Mouse (Mus musculus) large intestine, adult 2 months (tissue): Measurements from ENCODE around the gene Srgap3. TPM values are rescaled to one million over a fixed set of nuclear protein-coding genes. Genes with fewer than 3 reads are reported as not detected.

Experiments
- DNase-seq: peaks from one replicate; pipeline ENCODE4 v3.0.0-alpha.2; 2012; ENCODE audit warnings: low read depth, low spot score
- WGBS: fragments of 180-500 bp; shearing (Covaris S2); methylation state at CpG from one replicate; pipeline ENCODE4 v1.1.7; 2018; 5-methylcytosine and 5-hydroxymethylcytosine counted together
- polyA plus RNA-seq: library from polyadenylated mRNA; depleted of rRNA; stranded (reverse); fragments of >200 nt; gene quantifications from 2 replicates; pipeline ENCODE4 v1.2.3, GENCODE M21; 2012

The Srgap3 gene
- polyA plus RNA-seq, 1 experiment = 0.71 TPM

- no peak for DNase-seq
- 95% methylated on average over 8 of the region's 8 CpGs for WGBS
Observed at GRCm38 (mm10) chr6:112920619-112921195, 26.4 kb downstream of the Srgap3 start.

DNA sequence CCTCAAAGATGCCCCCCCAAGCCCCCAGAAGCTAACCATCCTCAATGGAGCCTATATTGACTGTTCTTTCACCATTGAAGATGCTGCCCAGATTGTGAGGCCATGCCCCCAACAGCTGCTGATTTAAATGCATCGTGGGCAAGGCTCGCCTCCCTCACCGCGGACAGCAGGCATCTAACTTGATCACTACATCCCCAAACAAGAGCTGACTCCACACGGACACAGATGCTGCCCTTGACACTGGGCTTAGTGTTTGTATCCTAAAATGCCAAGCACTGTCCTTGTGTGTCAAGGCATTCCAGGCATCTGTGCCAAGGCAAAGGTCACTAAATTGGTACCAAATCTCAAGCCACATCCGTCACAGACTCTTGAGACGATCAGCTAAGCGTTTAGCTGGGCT, 29.3 kb downstream of the Srgap3 start:
- DNase-seq = no peak
- 91% methylated on average over 8 of the region's 8 CpGs for WGBS

DNA sequence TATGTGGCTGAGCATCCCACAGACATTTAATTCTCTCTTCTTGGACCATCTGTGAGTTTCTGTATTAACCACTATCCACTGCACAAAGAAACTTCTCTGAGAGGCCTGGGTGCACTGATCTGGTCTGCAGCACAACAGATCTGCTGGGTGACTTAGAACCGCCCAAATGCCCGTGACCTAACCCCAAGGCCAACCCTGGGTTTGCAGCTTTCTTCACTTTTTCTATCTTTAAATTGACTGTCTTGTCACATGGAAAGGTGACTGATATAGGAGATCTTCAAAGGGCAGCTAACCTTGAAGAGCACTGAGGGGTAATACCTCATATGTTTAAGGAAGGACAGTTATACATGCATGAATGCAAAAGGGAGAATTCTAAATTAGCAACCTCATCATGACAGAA, 30.8 kb downstream of the Srgap3 start:
- WGBS = 96% methylated on average over 2 of the region's 2 CpGs
- DNase-seq = no peak

- no peak for DNase-seq
- 82% methylated on average over 5 of the region's 5 CpGs for WGBS
Observed at GRCm38 (mm10) chr6:112912552-112912951, 34.5 kb downstream of the Srgap3 start.

DNA sequence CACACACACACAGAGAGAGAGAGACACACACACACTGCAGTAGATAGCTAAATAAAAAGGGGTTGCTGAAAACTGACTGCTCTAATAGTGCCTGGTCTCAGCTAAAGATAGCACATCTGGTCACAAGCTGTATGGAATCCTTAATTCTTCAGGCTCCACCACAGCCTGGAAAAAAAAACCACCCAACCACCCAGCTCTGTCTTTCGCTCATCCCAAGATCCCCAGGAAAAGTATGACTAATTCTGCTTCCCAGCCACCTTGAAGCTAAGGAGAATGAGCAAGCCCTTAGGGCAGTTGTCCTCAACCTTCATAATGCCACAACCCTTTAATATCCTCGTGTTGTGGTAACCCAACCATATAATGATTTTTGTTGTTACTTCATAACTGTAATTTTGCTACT, 37.4 kb downstream of the Srgap3 start:
- WGBS = 82% methylated on average over 2 of the region's 2 CpGs
- no peak for DNase-seq

DNA sequence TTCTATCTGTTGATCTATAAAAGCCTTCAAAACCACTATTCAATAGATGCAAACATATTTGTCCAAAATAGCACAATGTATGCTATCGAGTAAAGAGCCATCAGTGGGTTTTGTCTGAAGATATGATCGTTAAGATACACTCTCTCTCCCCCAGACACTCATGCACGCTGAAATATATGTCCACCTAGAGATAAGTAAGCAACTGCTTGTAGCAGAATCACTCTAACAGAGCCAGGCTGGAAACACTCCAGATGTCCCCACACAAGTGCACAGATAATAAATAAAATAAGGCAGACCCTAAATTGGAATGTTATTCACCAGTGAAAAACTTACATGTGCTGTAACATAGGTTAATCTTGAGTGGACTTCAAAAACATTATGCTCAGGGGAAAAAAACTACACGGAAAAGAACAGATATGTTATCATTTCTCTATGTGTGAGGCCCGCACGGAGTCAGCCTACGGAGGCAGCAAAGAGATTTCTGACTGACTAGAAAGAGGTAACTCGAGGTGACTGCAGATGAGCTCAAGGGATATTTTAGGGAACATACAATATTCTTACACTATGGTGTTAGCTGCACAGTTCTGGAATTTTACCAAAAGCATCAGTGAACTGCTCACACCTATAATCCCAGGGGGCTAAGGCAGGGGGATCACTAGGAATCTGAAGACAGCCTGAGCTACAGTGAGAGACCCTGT, 39.0 kb downstream of the Srgap3 start:
- 84% methylated on average over 8 of the region's 8 CpGs for WGBS
- no peak for DNase-seq

- 94% methylated on average over 5 of the region's 5 CpGs for WGBS
Observed at GRCm38 (mm10) chr6:112903796-112904195, 43.3 kb downstream of the Srgap3 start.

GRCm38 (mm10) chr6:112903226-112903625, 43.8 kb downstream of the Srgap3 start:
- 61% methylated on average over 7 of the region's 7 CpGs for WGBS

More at GRCm38 (mm10) chr6:112903796-112904195, 43.3 kb downstream of the Srgap3 start:
- no peak for DNase-seq

DNA sequence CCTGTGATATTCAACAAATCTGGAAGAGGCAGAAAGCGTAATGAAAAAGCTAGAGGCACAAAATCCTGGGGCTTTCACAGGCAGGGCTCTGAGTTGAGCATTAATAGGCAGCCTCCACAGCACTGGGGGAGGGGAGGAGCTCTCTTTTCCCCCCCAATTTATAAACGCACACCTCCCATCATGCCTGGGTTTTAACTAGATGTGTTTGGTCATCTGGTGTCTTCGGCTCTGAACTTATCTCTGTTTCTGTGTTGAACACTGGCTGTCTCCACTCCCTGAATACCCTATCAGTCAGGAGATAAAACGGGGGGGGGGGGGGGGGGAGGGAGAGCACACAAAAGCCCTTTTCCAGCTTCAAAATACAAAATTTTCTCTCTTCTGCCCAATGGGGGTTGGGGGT, 44.3 kb downstream of the Srgap3 start:
- WGBS = 48% methylated on average over 4 of the region's 4 CpGs
- no peak for DNase-seq

More at GRCm38 (mm10) chr6:112903226-112903625, 43.8 kb downstream of the Srgap3 start:
- no peak for DNase-seq

- DNase-seq = no peak
- WGBS = 97% methylated on average over 6 of the region's 6 CpGs
Observed at GRCm38 (mm10) chr6:112900306-112900705, 46.8 kb downstream of the Srgap3 start.

GRCm38 (mm10) chr6:112899711-112900110, 47.4 kb downstream of the Srgap3 start:
- DNase-seq = no peak
- WGBS = 72% methylated on average over 1 of the region's 1 CpGs

DNA sequence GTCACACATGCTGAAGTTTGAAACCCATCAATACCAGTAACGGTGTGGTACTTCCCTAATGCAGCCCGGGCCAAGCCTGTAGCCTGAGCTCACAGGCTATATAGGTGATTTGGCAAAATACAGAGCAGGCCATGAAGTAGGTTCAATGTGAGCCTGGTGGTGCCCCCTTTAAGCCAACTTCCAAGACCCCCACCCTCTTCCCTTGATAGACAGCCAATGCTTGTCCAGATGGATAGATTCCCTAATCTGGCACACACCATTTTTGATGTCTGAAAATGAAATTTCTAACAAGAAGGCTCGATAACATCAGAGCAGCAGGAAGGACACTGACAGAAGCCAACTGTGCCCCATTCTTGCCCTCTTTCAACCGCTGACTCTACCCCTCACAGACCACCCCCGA, 47.8 kb downstream of the Srgap3 start:
- WGBS = 95% methylated on average over 5 of the region's 5 CpGs
- no peak for DNase-seq

DNA sequence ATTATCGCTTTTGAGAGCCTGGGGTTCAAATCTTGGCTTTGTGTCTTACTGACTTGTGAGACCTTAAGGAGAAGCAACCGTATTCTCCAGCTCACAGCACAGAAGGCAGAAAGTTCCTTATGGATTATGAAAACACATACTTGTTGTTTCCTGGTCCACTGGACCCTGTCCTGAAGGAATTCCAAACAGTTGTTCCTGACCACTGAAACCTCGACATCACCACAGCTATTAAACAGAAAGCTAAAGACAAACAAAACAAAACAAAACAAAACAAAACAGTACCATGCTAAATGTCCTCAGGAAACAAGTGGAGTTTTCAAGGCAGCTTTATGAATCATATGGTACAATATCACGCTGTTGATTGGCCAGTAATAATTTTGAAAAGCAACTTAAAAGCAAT, 48.6 kb downstream of the Srgap3 start:
- 65% methylated on average over 4 of the region's 4 CpGs for WGBS
- DNase-seq = no peak

- WGBS = 86% methylated on average over 11 of the region's 11 CpGs
- DNase-seq = no peak
Observed at GRCm38 (mm10) chr6:112896372-112896771, 50.7 kb downstream of the Srgap3 start.

- DNase-seq = no peak
- WGBS = 57% methylated on average over 2 of the region's 2 CpGs
Observed at GRCm38 (mm10) chr6:112890331-112890751, 56.7 kb downstream of the Srgap3 start.

- no peak for DNase-seq
- WGBS = 83% methylated on average over 5 of the region's 5 CpGs
Observed at GRCm38 (mm10) chr6:112883588-112884135, 63.4 kb downstream of the Srgap3 start.

- DNase-seq = no peak
- 70% methylated on average over 5 of the region's 5 CpGs for WGBS
Observed at GRCm38 (mm10) chr6:112880048-112880534, 67.0 kb downstream of the Srgap3 start.

DNA sequence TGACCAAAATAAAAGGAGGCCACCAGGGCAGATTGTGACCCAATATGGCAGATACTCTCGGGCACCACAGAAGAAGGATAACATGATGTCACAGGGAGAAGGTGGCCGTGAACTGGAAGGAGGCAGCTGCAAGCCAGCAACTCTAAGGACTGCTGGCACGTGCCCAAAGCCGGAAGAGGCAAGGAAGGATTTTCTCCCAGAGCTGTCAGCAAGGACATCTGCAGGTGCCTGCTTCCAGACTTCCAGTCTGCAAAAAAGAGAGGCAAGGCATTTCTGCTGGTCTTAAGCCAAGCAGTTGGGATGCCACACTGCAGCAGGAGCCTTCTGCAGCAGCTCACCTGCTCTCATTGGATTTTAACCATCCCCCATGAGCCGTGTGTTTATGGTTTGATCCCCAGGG, 67.9 kb downstream of the Srgap3 start:
- WGBS = 53% methylated on average over 5 of the region's 5 CpGs
- DNase-seq = no peak

GRCm38 (mm10) chr6:112873089-112873835, 73.8 kb downstream of the Srgap3 start:
- no peak for DNase-seq
- WGBS = 82% methylated on average over 9 of the region's 9 CpGs

GRCm38 (mm10) chr6:112871241-112871780, 75.8 kb downstream of the Srgap3 start:
- WGBS = 86% methylated on average over 7 of the region's 7 CpGs
- DNase-seq = no peak
